Mouse (Mus musculus): Measurements from ENCODE around the gene Adm.

DNA sequence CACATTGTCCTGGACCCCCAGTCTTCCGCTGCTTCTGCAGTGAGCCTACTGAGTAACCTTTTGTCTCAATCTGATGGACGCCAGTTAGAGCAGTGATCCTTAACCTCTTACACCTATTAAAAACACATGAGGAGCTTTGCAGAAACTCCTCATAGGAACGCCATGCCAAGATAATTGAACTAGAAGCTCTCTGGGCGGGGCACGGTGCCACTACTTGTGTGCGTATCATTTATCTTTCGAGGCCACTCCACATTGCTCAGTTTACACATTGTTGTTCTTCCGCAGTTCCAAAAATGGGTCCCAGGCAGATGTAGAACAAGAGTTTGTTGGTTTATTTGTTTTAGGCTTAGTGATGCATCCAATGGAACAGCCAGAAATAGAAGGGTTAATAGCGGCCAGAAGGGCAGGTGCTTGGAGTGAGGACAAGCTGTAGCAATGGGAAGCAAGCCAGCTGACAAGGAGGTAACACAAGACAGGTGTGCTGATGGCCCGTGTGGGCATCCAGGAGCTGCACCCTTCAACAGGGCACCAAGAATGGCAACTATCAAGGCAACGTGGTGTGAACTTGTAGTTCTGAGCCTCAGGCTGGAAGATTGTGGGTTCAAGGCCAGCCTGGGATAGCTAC is 11.9 kb downstream of the Adm start:
- TF ChIP-seq POLR2A (IDR thresholded peaks at IDR 0.05; ENCODE audit: insufficient read depth, low read depth, low read length) = no peak
- TF ChIP-seq CTCF (IDR thresholded peaks at IDR 0.05; ENCODE audit: insufficient read depth, low read depth, low read length) = no peak
